Mouse (Mus musculus) lung, postnatal 0 days (tissue): ENCODE results near the gene Spata13.

ENCODE experiments used
- CTCF ChIP-seq: IDR thresholded peaks from 2 replicates; pipeline ENCODE4 v1.5.1; 2016; ENCODE audit warnings: antibody characterized with exemption, mild to moderate bottlenecking
- EP300 ChIP-seq: IDR thresholded peaks from 2 replicates; pipeline ENCODE4 v1.6.1; 2016; ENCODE audit warnings: antibody characterized with exemption, mild to moderate bottlenecking, control low read depth

- TF ChIP-seq CTCF (no peak), EP300 (no peak)
Measured at GRCm38 (mm10) chr14:60676625-60677314, 43.0 kb downstream of the Spata13 start.
